Mouse (Mus musculus): ENCODE measurements at regions not wholly inside any gene's neighbourhood (a gene's known extent, or its start where the extent isn't known, plus 50 kb on each side); places are given as distances from the start of the nearest gene placed in this dataset.

- no peak for TF ChIP-seq CTCF (IDR thresholded peaks at IDR 0.05; ENCODE audit: control insufficient read depth, insufficient read depth, insufficient replicate concordance, low read depth, low read length)
- TF ChIP-seq POLR2A (IDR thresholded peaks at IDR 0.05; ENCODE audit: control insufficient read depth, low read depth, low read length) = no peak
Observed at GRCm38 (mm10) chr9:41736881-41737280, 387.2 kb downstream of the Sorl1 start.
